Mouse (Mus musculus): ENCODE results near the gene Dhx37. TPM values are rescaled to one million over a fixed set of nuclear protein-coding genes. Genes with fewer than 3 reads are reported as not detected.
A peak's percentile ranks its signal among the peaks of the same experiment; 100 is the strongest.
"Not testable (repeated sequence)": the region's sequence is repeated elsewhere in the genome, so short reads cannot be mapped to it uniquely, and the experiment has no call there.

Gene Dhx37
- total RNA-seq, 2 experiments from 2014 or later, result 12.2 to 12.7 TPM

DNA sequence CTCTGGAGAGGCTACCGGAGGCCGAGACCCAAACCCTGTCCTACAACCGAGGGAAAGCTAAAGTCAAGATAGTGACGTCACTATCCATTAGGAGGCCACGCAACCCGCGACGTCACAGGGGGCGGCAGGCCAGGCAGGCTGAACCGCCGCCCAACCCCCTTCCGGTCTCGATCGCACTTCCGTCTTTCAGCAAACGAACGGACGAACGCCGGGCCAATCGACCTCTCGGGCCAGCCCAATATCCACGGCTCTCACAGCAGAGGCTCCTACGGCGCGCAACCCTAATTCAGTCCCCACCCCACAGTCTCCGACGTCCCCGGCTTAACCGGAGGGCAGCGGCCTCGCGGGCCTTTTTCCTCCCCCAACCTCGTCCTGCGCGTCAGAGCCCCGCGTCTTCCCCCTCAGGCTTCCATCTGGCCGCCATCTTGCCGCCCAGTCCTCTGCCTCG, 44.8 kb downstream of the Dhx37 start, which contains the start of gene Gm10382:
Gene Gm10382, plus strand, starts transcription at position 192 of the 448 bp plus-strand sequence.
- peak; percentile 74 to 76 for DNase-seq

DNA sequence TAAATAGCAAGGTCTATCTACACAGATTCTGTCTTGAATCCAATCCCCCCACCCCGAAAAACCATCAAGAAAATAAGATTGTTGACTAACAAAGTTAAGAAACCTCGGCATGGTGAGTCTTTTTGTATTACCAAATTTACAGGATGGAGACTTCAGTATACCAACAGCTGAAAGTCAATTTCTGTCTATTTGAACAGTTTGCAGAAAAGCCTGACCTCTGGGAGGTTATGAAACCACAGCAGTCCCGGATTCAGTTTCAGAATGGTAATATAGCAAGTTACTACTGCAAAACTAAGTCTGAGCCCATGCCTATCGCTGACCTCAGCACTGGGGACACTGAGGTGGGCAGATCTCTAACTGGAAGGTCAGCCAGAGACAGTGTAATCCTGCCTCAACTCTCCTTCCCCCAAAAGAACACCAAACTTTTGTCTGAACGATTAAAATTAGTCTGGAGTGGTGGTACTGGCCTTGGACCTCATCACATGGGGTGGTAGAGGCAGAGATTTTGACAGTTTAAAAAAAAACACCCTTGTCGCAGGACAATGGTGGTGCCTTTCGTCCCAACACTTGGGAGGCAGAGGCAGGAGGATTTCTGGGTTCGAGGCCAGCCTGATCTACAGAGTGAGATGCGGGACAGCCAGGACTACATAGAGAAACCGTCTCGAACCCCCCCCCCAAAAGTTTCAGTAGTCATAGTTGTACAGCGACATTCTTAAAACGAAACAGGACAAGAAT, 45.4 kb downstream of the Dhx37 start:
- peak in 1 of 2 experiments; percentile 5 for DNase-seq

GRCm38 (mm10) chr5:125387295-125387694, 46.6 kb downstream of the Dhx37 start:
- not testable (repeated sequence) for DNase-seq

GRCm38 (mm10) chr5:125385215-125385940, 48.5 kb downstream of the Dhx37 start:
- DNase-seq, result no peak

DNA sequence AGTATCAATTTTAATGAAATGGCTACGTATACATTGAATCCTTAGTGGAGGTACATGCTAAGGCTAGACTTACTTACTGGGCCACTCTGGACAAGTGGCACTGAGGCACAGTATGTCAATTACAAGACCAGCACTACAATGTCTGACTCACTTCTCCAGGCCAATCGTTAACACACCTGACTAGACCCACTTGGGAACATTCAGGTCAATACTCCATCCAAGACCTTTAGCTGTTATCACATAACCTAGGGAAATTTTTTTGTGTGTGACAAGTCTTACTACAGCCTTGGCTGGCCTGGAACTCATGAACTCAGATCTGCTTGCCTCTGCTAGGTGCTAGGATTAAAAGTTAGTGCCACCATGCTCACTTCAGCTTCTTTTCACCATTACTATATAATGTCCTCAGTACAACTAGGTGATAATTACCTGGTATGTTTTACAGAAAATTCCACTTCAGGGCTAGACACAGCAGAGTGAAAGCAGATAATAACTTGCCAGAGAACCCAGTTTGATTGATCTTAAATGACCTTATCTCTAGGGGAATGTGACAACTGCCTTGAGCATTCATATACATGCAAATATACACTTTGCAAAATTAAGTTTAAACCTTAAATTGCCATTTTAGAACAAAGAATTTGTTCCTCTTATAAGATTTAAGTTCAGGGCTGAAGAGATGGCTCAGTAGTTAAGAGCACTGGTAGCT, 49.3 kb downstream of the Dhx37 start:
- DNase-seq, result no peak

- DNase-seq, result no peak
These were observed 50.1 kb downstream of the Dhx37 start for GRCm38 (mm10) chr5:125383637-125384420.

DNA sequence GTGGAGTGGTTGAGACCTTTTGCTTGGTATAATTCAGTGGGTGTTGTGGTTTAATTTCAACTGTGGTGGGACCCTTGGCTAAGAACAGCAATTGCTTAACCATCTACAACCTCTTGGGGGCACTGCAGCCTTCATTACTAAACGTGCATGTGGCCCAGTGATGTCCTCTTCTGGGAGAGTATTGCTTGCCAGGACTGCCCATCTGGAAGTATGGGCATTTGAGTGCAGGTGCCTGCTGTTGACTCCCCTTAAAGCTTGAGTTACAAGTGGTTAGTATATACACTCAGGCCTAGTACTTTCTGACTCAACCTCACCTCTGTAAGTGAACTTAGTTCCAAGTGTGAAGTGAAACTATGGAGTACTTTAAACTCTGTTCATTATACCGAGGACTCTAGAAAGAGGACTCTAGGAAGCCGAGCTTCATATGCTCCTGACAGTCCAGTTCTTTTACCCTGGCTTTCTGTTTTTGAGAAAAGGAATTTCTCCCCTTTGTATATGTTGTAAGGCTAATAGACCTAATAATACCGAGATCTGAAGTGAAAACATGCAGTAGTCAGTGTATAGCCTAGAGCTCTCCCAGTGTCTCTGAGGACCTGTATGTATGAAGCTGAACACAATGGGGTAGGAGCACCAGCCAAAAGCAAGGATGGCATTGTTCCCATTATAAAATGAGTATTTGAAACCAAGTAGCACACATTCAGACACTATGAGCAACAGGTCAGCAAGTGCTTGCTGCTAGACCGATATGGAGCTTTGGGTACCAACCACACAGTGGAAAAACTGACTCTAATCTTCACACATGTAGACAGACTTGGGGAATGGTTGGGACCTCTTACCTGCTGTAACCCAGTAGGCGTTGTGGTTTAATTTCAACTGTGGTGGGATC, 51.0 kb downstream of the Dhx37 start:
- DNase-seq, result no peak

DNA sequence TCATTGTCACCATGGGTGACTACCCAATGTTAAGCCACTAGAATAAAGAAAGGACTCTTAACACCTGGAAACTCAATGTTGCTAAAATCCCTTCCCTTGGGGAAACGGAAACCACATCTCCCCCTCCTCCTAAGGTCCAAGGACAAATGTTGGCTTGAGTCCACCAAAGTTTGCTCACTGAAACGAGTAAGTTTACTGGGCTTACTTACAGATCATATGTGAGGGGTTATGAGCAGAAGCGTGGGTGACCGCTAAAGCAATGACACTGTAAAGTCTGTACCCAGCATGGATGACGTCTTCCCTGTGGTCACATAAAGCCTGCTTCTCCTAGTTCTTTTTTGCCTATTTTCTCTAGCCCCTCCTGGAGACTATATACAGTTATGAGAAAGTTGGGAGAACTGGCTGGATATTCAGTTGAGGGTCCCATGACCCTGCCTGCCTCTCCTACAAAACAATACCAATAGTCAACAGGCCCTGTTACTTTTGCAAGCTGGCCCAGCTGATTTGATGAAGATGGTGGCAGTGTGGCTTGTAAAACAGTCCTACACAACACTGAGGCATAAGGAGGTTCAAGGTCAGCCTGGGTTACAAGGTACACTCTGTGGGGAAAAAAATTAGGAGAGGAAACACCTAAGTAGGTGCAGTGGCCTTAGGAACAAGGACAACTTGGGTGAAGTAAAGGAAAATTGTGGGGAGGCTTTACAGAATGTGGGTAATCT, 51.8 kb downstream of the Dhx37 start:
- no peak for DNase-seq

DNA sequence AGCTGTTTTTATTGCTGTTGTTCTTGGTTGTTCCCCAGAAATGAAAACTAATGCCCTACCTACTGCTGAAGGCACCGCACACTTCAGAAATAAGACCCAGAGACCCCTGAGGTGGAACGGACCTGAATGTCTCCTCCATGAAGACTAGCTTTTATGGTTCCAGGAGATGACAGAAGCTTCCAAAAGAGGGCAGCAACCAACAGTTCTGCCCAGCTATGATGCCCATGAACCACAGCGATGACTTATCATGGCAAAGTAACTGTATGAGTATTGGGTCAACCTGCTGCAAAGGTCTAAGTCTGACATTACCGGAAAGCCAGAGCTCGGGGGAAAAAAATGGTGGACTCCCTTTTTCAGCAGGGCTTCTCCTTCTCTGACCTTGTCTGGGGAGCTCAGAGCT, 55.0 kb downstream of the Dhx37 start:
- no peak for DNase-seq

DNA sequence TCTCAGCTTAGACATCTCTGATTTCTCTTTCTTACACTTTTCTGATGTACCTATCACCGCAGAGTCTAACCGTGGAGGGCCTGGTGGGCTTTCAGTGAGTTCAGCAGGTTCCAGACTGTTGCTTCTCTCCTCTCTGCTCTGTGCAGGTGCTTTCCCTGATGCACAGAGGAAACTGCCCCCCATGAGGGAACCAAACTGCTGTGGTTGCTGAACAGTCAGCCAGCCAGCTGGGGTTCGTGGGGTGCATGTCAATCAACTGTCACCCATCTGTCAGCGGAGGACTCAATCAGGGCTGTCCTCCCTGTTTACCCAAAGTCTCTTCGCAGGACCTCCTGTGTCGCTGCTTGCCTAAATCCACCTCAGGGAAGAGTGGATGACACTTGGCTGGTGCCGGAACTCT, 56.7 kb downstream of the Dhx37 start:
- no peak for DNase-seq

DNA sequence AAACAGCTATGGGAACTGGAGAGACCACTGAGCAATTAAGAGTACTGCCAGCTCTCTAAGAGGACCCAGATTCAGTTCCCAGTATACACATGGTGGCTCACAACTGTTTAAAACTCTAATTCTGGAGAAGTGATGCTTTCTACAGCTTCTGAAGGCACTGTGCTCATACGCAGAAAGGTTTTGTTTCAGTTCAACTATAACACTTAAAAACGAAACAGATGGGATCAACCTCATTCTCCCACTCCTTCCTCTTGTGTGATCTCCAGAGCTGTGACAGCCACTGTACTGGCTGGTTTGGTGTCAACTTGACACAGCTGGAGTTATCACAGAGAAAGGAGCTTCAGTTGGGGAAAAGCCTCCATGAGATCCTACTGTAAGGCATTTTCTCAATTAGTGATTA, 58.0 kb downstream of the Dhx37 start:
- DNase-seq, result no peak

DNA sequence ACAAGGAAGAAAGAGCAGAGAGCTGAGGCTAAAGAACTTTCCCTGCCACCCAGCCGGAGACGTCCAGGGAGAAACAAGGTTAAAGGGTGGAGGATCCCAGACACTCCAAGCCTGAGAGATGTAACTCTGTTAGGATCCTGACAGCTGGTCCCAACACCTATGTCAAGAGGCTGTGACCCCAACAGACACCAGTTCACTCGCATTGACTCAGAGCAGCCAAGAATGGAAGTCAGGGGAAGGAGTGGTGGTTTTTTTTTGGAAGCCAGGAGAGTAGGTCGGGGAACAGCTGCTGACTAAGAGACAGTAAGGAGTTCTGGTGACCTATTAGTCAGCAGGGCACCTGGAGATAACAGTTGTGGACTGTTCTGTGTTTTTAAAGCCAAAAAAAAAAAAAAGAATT, 61.9 kb downstream of the Dhx37 start:
- DNase-seq, result no peak

DNA sequence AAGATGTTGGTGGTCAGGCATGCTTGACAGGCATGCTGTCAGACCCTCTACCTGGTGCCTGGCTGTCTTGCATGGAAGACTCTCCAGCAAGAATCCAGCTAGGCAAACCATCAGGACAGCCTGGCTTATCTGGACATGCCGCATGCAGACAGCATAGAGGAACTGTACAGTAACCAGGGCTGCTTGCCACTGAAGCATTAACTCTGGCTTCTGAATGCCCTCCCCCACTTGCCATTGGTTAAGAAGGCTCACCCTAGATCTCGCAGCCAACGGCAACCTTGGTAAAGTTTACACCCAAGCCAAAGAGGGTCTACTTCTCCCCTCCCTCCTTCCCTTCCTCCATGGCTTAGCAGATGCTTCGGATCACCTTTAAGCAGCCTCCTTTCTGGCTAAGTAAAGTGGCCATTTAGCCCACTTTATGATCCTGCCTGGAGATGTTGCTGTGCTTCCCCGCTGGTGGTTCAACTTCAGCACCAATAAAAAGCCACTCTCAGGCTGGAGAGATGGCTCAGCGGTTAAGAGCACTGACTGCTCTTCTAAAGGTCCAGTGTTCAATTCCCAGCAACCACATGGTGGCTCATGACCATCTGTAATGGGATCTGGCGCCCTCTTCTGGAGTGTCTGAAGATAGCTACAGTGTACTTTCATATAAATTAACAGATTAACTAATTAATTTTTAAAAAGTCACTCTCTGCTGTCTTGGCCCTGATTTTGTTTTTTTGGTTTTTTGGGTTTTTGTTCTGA, 62.8 kb downstream of the Dhx37 start:
- DNase-seq, result no peak

DNA sequence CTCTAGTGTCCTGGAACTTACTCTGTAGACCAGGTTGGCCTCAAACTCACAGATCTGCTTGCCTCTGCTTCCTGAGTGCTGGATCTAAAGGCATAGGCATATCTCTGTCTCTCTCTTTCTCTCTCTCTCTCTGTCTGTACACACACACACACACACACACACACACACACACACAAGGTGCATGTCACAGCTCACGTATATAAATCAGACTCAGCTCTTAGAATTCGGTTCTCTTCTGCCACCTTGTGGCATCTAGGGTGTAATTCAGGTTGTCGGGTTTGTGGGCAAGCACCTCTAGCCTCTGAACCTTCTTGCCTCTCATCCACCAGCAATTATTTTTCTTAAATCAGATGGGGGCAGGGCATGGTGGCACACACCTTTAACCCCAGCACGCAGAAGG, 65.4 kb downstream of the Dhx37 start:
- DNase-seq, result peak; percentile 45 to 64

DNA sequence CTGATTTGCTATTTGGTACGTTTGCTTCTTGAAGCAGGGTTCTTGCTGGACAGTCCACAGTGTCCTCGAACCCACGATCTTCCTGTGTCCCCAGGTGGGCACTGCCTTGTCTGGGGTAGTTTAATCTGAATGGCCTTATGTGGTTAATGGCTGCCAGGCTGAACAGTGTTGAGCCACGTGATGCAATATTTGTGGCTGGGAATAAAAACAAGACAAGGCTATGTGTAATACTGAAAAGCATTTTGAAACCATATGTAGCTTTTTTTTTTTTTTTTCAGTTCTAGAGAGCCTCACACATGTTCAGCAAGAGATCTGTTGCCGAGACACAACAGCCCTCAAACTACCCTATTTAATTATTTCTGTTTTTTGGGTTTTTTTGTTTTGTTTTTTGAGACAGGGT, 65.8 kb downstream of the Dhx37 start:
- DNase-seq, result no peak

DNA sequence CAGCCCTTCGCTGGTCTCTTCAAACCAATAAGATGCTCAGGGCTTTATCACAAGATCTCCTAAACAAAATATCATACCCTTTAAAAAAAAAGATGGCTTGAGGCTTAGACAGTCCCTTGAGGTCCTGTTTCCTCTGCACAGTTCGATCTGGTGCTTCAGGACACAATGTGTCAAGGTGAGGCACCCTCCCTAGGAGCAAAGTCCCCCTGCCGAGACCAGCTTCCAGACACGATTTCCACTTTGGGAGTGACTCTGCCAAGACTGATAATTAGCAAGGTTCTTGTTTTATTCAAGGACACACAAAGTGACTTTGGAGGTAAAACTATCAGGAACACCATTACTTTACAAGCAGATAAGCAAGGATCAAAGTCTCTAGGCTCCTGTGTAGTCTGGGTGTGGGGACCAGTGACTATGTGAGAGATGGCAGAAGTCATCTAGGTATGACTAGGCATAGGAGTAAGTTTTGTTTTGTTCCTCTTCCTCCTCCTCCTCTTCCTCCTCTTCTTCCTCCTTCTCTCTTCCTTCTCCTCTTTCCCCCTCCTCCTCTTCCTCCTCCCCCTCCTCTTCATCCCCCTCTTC, 69.0 kb downstream of the Dhx37 start:
- no peak for DNase-seq

- DNase-seq, result no peak
These were observed 70.0 kb downstream of the Dhx37 start for GRCm38 (mm10) chr5:125363894-125364293.

Measured in layer of hippocampus, postnatal 36 days (tissue).